Mouse (Mus musculus) lung, embryonic 15.5 days (tissue): Measurements from ENCODE around the gene Bysl. TPM values are rescaled to one million over a fixed set of nuclear protein-coding genes. Genes with fewer than 3 reads are reported as not detected.

Experiments
- ATAC-seq: fragments of 200-750 bp; cut with Nextera tagmentation; 2 replicates; pipeline ENCODE4 v1.8.0; 2017; ENCODE audit warnings: moderate number of reproducible peaks, borderline replicate concordance; ENCODE audit not compliant: low FRiP score, low TSS enrichment; ENCODE audit errors: extremely low read depth
- H3K27ac ChIP-seq: fragments of 300-500 bp; sonication (generic); 2 replicates; pipeline ENCODE4 v1.5.1; 2015; ENCODE audit warnings: moderate library complexity, mild to moderate bottlenecking, inconsistent platforms
- H3K27me3 ChIP-seq: fragments of 300-500 bp; sonication (generic); 2 replicates; pipeline ENCODE4 v1.6.1; 2015; ENCODE audit warnings: inconsistent platforms
- H3K36me3 ChIP-seq: fragments of 300-500 bp; sonication (generic); 2 replicates; pipeline ENCODE4 v1.6.1; 2015; ENCODE audit warnings: inconsistent platforms
- H3K4me1 ChIP-seq: fragments of 300-500 bp; sonication (generic); 2 replicates; pipeline ENCODE4 v1.6.1; 2015; ENCODE audit warnings: inconsistent platforms
- H3K4me2 ChIP-seq: fragments of 300-500 bp; sonication (generic); 2 replicates; pipeline ENCODE4 v1.6.1; 2015; ENCODE audit warnings: inconsistent platforms, mild to moderate bottlenecking, moderate library complexity
- H3K4me3 ChIP-seq: fragments of 300-500 bp; sonication (generic); 2 replicates; pipeline ENCODE4 v1.5.1; 2015; ENCODE audit warnings: mild to moderate bottlenecking, inconsistent platforms
- H3K9ac ChIP-seq: fragments of 300-500 bp; sonication (generic); 2 replicates; pipeline ENCODE4 v1.6.1; 2015; ENCODE audit warnings: inconsistent platforms
- H3K9me3 ChIP-seq: fragments of 300-500 bp; sonication (generic); 2 replicates; pipeline ENCODE4 v1.6.1; 2016; ENCODE audit warnings: inconsistent platforms
- WGBS: fragments of 180-500 bp; shearing (Covaris S2); methylation state at CpG from one replicate; pipeline ENCODE4 v1.1.7; 2015; 5-methylcytosine and 5-hydroxymethylcytosine counted together
- polyA plus RNA-seq: library from polyadenylated mRNA; unstranded; fragments of >200 nt; fragmentation: Nextera tagmentation; extraction: Ambion mirVana; gene quantifications from 2 replicates; pipeline ENCODE4 v1.2.1, GENCODE M21; 2015

Bysl gene
- polyA plus RNA-seq, 1 experiment from 2014 or later: 21.9 TPM

- Histone ChIP-seq H3K36me3 (peaks cover 58% of the 10 kb centered on the region), H3K9ac (peak overlapping the region; percentile 91; the same call in 1 of the 2 replicates), H3K4me2 (no peak overlapping the region), H3K4me1 (peaks cover 33% of the 10 kb centered on the region), H3K9me3 (no peaks in the 10 kb centered on the region), H3K27ac (peak overlapping the region; percentile 53), H3K4me3 (no peak overlapping the region), H3K27me3 (no peaks in the 10 kb centered on the region)
- WGBS: 16% methylated on average over 10 of the region's 10 CpGs
- no peak for ATAC-seq
These were observed 13.3 kb downstream of the Bysl start for GRCm38 (mm10) chr17:47597838-47598579.

GRCm38 (mm10) chr17:47597261-47597660 lies 14.0 kb downstream of the Bysl start:
- Histone ChIP-seq H3K27ac (peak overlapping the region; percentile 35), H3K36me3 (peaks cover 52% of the 10 kb centered on the region), H3K4me3 (0 out of 2 replicates have a peak overlapping the region, but pooled peaks have one; percentile 95), H3K9ac (peak overlapping the region; percentile 91), H3K27me3 (no peaks in the 10 kb centered on the region), H3K9me3 (no peaks in the 10 kb centered on the region), H3K4me2 (peak overlapping the region; percentile 86; the same call in 1 of the 2 replicates), H3K4me1 (peaks cover 38% of the 10 kb centered on the region)
- 50% methylated on average over 13 of the region's 13 CpGs for WGBS
- no peak for ATAC-seq

- H3K27ac ChIP-seq: peak overlapping the region; percentile 96
- no peak for ATAC-seq
- peak overlapping the region; percentile 91 for H3K9ac ChIP-seq
- no peaks in the 10 kb centered on the region for H3K9me3 ChIP-seq
- peaks cover 38% of the 10 kb centered on the region for H3K4me1 ChIP-seq
- 65% methylated on average over 5 of the region's 5 CpGs for WGBS
- peak overlapping the region; percentile 95 for H3K4me3 ChIP-seq
- H3K27me3 ChIP-seq: no peaks in the 10 kb centered on the region
- peaks cover 47% of the 10 kb centered on the region for H3K36me3 ChIP-seq
- H3K4me2 ChIP-seq: peak overlapping the region; percentile 86
These were observed 14.5 kb downstream of the Bysl start for GRCm38 (mm10) chr17:47596839-47597164.

- 21% methylated on average over 6 of the region's 6 CpGs for WGBS
- H3K27me3 ChIP-seq: no peaks in the 10 kb centered on the region
- peak overlapping the region; percentile 86 for H3K4me2 ChIP-seq
- H3K4me3 ChIP-seq: peak overlapping the region; percentile 95
- H3K4me1 ChIP-seq: peaks cover 38% of the 10 kb centered on the region
- peak overlapping the region; percentile 96 for H3K27ac ChIP-seq
- no peak for ATAC-seq
- no peaks in the 10 kb centered on the region for H3K9me3 ChIP-seq
- peak overlapping the region; percentile 91 for H3K9ac ChIP-seq
- peaks cover 42% of the 10 kb centered on the region for H3K36me3 ChIP-seq
These were observed 15.0 kb downstream of the Bysl start for GRCm38 (mm10) chr17:47596162-47596838.

GRCm38 (mm10) chr17:47595248-47596161 lies 15.8 kb downstream of the Bysl start:
- H3K4me2 ChIP-seq: peak overlapping the region; percentile 86
- peak overlapping the region; percentile 91 for H3K9ac ChIP-seq
- H3K27ac ChIP-seq: peak overlapping the region; percentile 96
- no peaks in the 10 kb centered on the region for H3K9me3 ChIP-seq
- no peaks in the 10 kb centered on the region for H3K27me3 ChIP-seq
- peaks cover 36% of the 10 kb centered on the region for H3K36me3 ChIP-seq
- H3K4me3 ChIP-seq: peak overlapping the region; percentile 95
- ATAC-seq: peak; percentile 57
- WGBS: 1% methylated on average over 20 of the region's 21 CpGs
- H3K4me1 ChIP-seq: peaks cover 38% of the 10 kb centered on the region

GRCm38 (mm10) chr17:47594969-47595247 lies 16.4 kb downstream of the Bysl start:
- peak overlapping the region; percentile 95 for H3K4me3 ChIP-seq
- H3K9ac ChIP-seq: peak overlapping the region; percentile 91
- peaks cover 30% of the 10 kb centered on the region for H3K36me3 ChIP-seq
- H3K27ac ChIP-seq: peak overlapping the region; percentile 96
- no peaks in the 10 kb centered on the region for H3K27me3 ChIP-seq
- WGBS: 2% methylated on average over 9 of the region's 9 CpGs
- H3K9me3 ChIP-seq: no peaks in the 10 kb centered on the region
- peaks cover 38% of the 10 kb centered on the region for H3K4me1 ChIP-seq
- peak overlapping the region; percentile 86 for H3K4me2 ChIP-seq
- no peak for ATAC-seq

- peaks cover 38% of the 10 kb centered on the region for H3K4me1 ChIP-seq
- no peaks in the 10 kb centered on the region for H3K27me3 ChIP-seq
- H3K36me3 ChIP-seq: peaks cover 25% of the 10 kb centered on the region
- peak overlapping the region; percentile 86 for H3K4me2 ChIP-seq
- no peak for ATAC-seq
- H3K4me3 ChIP-seq: peak overlapping the region; percentile 95
- H3K9me3 ChIP-seq: no peaks in the 10 kb centered on the region
- peak overlapping the region; percentile 91 for H3K9ac ChIP-seq
- 0% methylated on average over 43 of the region's 43 CpGs for WGBS
- peak overlapping the region; percentile 96 for H3K27ac ChIP-seq
These were observed 16.9 kb downstream of the Bysl start for GRCm38 (mm10) chr17:47594183-47594968.

GRCm38 (mm10) chr17:47593854-47594182 lies 17.5 kb downstream of the Bysl start:
- Histone ChIP-seq H3K27me3 (no peaks in the 10 kb centered on the region), H3K36me3 (peaks cover 20% of the 10 kb centered on the region), H3K27ac (peak overlapping the region; percentile 96), H3K4me1 (peaks cover 38% of the 10 kb centered on the region), H3K4me3 (peak overlapping the region; percentile 95), H3K9ac (peak overlapping the region; percentile 91), H3K4me2 (peak overlapping the region; percentile 86), H3K9me3 (no peaks in the 10 kb centered on the region)
- no peak for ATAC-seq
- under 1% methylated on average over 13 of the region's 13 CpGs for WGBS

- under 1% methylated on average over 63 of the region's 63 CpGs for WGBS
- Histone ChIP-seq H3K4me2 (peak overlapping the region; percentile 86), H3K9me3 (no peaks in the 10 kb centered on the region), H3K27ac (peak overlapping the region; percentile 96), H3K27me3 (no peaks in the 10 kb centered on the region), H3K9ac (peak overlapping the region; percentile 91), H3K4me3 (peak overlapping the region; percentile 95), H3K36me3 (peaks cover 15% of the 10 kb centered on the region), H3K4me1 (peaks cover 38% of the 10 kb centered on the region)
- peak; percentile 91 for ATAC-seq
These were observed 18.0 kb downstream of the Bysl start for GRCm38 (mm10) chr17:47593215-47593853.

- no peak for ATAC-seq
- no peaks in the 10 kb centered on the region for H3K27me3 ChIP-seq
- WGBS: 68% methylated on average over 3 of the region's 3 CpGs
- H3K27ac ChIP-seq: no peak overlapping the region
- no peaks in the 10 kb centered on the region for H3K9me3 ChIP-seq
- no peak overlapping the region for H3K4me3 ChIP-seq
- no peaks in the 10 kb centered on the region for H3K36me3 ChIP-seq
- H3K4me2 ChIP-seq: no peak overlapping the region
- peaks cover 19% of the 10 kb centered on the region for H3K4me1 ChIP-seq
- no peak overlapping the region for H3K9ac ChIP-seq
These were observed 20.2 kb downstream of the Bysl start for GRCm38 (mm10) chr17:47591073-47591472.

GRCm38 (mm10) chr17:47588517-47588916 lies 22.8 kb downstream of the Bysl start:
- 82% methylated on average over 8 of the region's 8 CpGs for WGBS
- Histone ChIP-seq H3K27me3 (no peaks in the 10 kb centered on the region), H3K9ac (no peak overlapping the region), H3K4me1 (peaks cover 7% of the 10 kb centered on the region; the same call in 1 of the 2 replicates), H3K36me3 (no peaks in the 10 kb centered on the region), H3K4me3 (no peak overlapping the region), H3K4me2 (no peak overlapping the region), H3K9me3 (no peaks in the 10 kb centered on the region), H3K27ac (no peak overlapping the region)
- ATAC-seq: no peak
